Mouse (Mus musculus): ENCODE data around the gene Hsf2bp. TPM values are rescaled to one million over a fixed set of nuclear protein-coding genes. Genes with fewer than 3 reads are reported as not detected.

The Hsf2bp gene
- total RNA-seq, 2 experiments from 2014 or later: not detected

DNA sequence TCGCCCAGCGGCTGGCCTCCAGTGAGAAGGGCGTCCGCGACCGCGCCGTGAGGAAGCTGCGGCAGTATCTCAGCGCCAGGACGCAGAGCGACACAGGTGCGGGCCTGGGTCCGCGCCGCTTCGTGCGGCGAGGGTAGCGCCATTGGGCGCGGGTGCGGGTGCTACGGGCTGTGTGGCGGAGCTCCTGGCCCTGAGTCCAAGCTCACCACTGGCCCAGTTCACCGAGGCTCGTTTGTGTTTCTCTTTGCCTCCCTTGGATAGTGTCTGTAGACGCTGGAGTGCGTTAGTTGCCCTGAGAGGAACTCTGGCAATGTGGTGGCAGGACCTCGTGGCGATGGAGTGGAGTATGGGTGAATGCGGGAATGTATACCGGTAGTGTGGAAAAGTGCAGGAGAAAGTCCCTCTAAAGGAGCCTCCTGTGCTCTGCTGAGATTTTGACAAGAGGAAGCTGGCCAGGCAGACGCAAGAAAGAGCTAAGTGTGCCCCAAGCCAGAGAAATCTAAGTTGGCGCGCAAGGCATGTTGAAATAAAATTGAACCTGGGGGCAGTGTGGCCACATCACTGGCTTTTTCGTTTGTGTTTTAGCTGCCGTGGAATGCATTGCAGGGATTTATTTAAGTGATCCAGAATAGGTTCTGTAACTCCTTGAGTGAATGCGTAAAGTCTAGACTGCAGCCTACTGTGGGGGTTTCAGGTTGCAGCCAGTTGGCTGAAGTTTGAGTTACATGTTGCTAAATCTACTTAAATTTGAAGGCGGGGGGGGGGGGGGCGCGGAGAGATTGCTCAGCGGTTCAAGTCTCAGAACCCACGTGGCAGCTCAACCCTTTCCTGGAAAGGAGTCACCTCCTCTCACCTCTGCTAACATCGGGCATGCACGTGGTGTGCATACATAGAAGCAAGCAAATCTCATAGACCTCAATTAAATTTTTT lies 625 bp upstream of the Hsf2bp start:
- ATAC-seq (replicated peaks; ENCODE audit: low FRiP score, poor library complexity, severe bottlenecking): no peak

DNA sequence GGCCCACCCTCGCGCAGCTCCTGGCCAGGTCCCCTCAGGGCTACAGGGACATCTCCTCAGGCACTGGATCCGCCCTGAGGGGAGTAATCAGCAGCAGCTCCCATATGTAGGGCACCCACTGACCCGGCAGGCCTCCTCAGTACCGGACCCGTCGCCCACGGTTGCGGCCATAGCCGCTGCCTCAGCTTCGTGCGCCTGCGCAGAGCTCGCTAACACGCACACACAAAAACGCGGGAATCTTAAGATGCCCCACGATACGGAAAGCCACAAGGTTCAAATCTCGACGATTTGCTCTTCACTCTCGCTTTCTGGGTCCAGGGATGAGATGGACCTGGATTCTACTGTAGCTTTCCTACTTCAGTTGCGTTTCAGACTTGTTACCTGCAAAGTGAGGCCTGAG lies 1.8 kb downstream of the Hsf2bp start:
- no peak for ATAC-seq (replicated peaks; ENCODE audit: low FRiP score, poor library complexity, severe bottlenecking)

DNA sequence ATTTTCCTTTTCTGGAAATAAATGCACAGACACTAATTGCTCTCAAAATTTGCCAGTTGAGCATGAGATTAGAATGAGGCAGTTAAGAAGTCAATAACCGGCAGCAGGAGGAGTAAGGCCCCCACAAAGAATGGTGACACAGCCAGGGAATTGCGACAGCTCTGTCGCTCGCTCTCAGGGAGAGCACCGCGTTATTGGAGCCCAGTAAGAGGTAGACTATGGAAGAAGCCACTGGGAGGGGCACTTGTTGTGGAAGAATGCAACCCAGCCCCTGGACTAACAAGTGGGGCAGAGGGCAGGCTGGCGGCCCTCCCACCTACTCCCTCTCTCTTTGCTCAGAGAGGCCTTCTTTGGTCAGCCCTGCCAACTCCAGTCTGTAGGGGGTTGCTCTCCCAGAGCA lies 4.5 kb downstream of the Hsf2bp start:
- no peak for ATAC-seq (replicated peaks; ENCODE audit: low FRiP score, poor library complexity, severe bottlenecking)

DNA sequence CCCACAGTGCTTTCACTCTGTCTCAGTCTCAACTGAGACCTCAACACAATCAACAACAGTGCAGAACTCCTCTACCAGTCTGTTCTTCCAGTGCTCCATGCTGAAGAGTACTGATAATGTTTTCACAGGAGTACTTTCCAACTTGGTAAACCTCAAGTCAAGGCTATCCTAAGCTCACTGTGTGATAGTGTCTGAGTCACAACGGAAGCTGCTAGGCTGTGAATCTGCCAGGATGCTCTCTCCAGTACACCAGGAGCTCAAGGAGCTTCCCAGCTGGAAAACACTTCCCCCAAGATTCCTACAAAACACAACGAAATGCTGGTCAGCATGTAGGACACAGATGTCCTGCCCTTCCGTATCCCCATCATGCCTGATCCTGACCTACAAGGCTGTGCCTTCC lies 7.8 kb downstream of the Hsf2bp start:
- no peak for ATAC-seq (replicated peaks; ENCODE audit: low FRiP score, poor library complexity, severe bottlenecking)

DNA sequence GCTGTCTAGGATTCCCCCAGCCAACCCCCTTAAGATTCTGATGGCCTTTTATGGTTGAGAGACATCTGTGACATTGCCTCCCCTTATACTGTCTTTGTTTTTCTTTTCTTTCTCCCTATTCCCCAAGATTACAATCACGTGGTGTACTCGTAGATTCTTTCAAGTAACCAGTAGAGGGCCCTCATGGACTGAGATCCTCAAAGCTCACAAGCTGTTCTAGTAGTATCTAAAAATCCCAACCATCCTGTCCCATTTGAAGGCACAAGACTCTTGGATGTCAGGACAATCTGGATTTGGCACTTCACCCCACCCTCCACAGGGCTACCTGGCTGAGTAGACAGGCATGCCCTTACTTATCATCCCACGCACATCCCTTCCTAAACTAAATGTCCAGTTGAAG lies 8.5 kb downstream of the Hsf2bp start:
- no peak for ATAC-seq (replicated peaks; ENCODE audit: low FRiP score, poor library complexity, severe bottlenecking)

DNA sequence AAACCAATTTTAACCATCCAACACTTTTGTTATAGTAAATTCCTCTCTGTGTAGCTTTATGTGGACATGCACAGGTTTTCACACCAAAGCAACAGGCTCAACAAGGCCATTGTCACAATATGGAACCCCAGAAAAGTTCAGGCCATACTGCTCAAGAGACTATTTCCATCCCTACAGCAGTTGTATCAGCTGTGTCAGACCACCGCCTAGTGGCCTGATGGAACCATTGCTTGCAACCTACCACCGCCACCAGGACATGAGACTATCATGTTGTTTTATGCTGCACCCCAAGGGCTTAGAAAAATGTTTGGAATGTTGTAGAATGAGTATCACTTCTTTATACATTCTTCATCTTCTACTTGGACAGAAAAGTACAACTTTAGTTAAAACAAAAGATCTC lies 10.8 kb downstream of the Hsf2bp start:
- no peak for ATAC-seq (replicated peaks; ENCODE audit: low FRiP score, poor library complexity, severe bottlenecking)

DNA sequence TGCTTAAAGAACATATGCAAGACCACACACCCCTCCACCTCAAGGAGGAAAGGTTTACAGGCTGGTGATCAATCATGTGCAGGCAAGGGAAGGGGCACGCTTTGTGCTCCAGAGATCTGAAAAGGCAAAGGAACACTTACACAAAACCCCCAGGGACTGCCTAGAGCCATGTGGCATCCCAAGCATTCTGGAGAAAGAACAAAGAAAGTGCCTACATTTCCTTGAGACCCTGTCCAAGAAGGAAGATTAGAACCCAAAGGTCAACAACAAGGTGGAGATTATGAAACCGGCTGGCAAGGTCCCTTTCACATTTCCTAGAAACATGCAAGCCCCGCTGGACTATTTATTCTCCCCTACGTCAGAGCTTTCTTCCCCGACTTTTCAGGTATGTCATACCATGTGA lies 11.5 kb downstream of the Hsf2bp start:
- no peak for ATAC-seq (replicated peaks; ENCODE audit: low FRiP score, poor library complexity, severe bottlenecking)

DNA sequence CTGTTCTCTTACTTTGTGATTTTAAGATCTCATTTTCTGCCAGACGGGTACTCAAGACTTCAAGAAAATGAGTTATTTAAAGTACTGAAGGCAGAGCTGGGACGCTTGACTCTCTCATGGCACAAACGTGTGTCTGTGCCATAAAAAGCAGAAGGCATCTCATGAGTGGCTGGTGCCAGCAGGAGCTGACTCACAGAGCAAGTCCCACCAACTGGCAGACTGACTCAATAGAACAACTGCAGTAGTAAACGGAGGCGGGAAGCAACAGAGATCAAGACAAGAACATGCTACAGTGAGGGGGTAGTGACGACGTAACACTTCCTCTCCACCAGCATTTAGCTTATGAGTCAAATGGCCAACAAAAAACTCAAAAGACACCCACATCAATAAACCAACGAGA lies 13.1 kb downstream of the Hsf2bp start:
- ATAC-seq (replicated peaks; ENCODE audit: low FRiP score, poor library complexity, severe bottlenecking): no peak

DNA sequence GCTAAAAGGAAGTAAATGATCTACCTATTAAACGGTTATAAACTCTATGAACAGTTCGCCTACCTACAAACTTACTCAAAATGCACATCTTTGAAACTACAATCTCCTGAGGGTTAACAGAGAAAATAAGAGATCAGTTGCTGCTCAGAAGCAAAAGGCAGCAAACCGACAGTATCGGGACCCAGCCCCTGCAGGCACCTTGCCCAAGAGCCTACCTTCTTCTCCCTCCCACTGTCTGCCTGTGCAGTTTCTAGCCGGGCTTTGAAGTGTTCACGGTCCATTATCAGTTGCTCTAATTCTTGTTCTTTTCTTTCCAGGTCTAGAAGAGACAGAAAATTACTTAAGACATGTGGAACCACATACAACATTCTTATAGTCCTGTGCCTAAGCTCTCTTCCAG lies 13.6 kb downstream of the Hsf2bp start:
- no peak for ATAC-seq (replicated peaks; ENCODE audit: low FRiP score, poor library complexity, severe bottlenecking)

DNA sequence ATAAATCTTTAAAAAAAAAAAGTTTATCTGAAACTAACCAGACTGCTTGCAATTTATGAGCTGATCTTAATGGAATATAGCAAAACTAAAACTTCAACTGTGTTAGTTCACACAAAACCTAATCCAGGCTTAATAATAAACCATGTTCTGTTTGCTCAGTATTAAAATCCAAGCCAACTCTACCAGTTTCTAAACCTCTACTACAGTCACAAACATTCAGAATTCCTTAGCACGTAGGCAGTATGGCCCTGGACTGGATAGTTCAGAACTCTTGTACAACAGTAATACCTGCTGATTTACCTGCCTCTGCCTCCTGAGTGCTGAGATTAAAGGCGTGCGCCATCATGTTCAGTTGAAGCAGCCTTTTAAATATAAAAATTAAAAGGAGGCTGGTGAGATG lies 14.2 kb downstream of the Hsf2bp start:
- ATAC-seq (replicated peaks; ENCODE audit: low FRiP score, poor library complexity, severe bottlenecking): no peak

DNA sequence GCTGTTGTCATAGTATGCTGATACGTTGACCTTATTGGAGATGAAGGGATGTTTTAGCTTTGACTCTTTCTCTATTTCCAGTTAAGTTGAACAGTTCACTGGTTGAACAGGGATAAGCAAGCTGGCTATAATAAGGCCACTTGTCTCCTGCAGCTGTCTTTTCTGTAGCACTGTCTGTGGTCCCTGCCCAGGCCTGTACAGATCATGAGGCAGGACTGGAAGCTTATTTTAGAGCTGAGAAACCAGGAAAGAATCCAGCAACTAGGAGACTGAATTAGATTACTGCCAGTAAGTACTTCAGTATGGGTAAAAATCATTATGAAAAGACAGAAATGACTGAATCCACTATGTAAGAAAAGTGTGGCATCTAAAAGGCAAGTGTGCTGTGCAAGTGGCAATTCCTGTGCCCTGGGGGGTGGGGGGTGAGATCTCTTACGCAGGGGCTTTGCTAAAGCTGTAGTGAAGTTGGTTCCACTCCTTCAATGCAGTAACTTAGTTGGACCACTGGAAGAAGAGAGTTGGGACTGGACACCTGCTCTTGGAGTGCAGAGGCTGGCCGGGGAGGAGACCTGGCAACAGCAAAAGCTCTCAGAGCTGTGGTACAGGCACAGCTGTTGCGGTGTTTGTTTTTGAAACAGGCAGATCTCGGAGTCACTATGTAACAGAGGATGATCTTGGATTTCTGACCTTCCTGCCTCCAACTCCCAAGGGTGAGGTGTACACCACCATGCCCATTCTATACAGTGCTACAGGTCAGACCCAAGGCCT lies 17.8 kb downstream of the Hsf2bp start:
- no peak for ATAC-seq (replicated peaks; ENCODE audit: low FRiP score, poor library complexity, severe bottlenecking)

DNA sequence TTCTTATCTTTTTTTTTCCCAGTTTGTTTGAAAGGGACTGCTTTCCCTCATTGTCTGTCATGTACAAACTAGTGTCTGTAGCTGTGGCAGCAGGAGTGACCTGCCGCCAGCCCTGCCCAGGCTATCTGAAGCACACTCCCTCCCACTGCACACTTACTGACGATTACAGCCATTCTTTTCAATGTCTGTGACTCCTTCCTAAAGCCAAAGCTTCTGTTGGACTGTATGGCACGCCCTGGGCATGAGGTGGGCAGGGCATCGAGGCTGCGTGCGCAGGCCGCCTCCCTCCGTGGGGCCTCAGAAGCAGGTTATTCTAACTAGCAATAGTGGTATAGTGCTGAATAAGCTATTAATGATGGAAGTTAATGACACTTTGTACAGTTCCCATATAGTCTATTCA lies 19.7 kb downstream of the Hsf2bp start:
- no peak for ATAC-seq (replicated peaks; ENCODE audit: low FRiP score, poor library complexity, severe bottlenecking)

DNA sequence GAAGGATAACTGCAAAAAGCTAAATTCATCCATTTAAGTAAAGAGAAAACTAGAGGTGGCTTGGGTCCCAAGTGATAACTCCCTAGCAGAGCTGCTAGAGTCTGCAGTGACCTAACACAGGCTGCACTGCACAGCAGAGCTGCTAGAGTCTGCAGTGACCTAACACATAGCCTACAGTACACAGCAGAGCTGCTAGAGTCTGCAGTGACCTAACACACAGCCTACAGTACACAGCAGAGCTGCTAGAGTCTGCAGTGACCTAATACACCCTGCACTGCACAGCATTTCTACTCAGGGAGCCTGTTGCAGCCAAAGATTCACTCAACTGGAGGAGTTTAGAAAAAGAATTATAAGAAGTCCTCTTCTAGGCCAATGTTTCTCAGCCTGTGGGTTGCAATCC lies 22.5 kb downstream of the Hsf2bp start:
- ATAC-seq (replicated peaks; ENCODE audit: low FRiP score, poor library complexity, severe bottlenecking): no peak

DNA sequence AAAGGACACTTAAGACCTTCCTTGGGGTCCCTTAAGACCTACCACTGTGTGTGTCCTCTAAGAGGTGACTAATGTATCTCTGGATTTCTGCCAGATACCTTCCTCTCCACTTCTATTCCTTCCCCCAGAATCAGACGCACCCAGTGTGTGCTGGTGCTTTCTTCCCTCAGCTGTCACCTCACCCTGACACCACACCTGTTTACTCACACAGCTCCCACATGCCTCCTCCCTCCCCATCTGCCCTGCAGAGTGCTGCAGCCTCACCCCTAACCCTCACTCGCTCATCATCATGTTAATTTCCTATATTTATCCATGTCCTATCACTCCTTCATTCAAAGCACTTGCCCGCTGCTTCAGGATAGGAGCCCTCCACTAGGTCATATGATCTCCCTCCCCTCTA lies 23.9 kb downstream of the Hsf2bp start:
- ATAC-seq (replicated peaks; ENCODE audit: low FRiP score, poor library complexity, severe bottlenecking): no peak

DNA sequence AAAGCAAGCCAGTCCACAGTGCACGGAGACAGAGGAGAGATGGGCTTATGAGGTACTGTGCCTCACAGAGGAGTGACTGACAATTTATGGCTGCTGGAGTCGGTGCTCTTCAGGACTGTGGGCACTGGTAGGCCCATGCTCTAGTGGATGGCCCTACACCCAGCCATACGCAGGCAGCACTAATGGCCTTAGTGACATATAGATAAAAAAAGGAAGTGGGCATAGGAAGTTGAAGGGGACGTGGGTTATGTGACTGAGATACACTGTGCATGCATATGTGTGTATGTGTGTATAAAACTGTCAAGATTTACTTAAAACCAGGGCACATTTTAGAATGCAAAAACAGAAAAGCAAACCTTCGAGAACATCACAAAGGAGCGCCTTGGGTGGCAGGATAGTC lies 24.5 kb downstream of the Hsf2bp start:
- no peak for ATAC-seq (replicated peaks; ENCODE audit: low FRiP score, poor library complexity, severe bottlenecking)

DNA sequence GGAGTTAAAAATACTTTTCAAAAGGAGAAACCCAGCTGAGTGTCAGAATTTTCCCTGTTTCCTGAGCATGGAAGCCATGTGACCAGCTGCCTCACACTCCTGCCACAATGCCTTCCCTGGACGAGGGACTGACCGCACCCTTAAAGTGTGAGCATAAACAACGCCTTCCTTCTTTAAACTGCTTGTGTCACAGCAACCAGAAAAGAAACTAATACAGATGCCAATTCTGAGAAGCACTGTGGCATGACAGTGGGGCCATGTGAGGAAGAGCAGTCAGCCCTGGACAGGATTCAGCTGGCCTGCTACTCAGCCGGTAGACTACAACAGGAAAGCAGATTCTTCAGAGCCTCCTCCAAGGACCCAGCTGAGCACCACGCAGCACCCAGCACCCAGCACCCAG lies 29.3 kb downstream of the Hsf2bp start:
- ATAC-seq (replicated peaks; ENCODE audit: low FRiP score, poor library complexity, severe bottlenecking): no peak

DNA sequence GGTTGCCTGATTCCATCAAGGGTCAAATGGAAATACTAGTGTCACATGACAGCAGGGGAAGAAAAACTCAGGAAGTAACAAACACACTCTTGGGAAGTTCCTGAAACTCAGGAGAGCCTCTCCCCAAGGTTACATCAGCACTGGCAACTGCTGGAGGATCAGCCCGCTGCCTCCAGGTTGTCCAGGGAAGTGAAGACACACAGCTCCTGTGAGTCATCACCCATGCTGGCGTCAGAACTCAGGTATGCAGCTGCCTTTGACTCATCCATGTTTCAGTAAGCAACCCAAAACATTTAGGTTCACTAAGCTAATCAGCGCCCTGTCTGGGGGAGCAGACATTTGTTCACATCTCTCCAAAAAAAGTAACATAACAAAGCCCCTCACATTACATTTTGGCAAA lies 32.9 kb downstream of the Hsf2bp start:
- ATAC-seq (replicated peaks; ENCODE audit: low FRiP score, poor library complexity, severe bottlenecking): no peak

DNA sequence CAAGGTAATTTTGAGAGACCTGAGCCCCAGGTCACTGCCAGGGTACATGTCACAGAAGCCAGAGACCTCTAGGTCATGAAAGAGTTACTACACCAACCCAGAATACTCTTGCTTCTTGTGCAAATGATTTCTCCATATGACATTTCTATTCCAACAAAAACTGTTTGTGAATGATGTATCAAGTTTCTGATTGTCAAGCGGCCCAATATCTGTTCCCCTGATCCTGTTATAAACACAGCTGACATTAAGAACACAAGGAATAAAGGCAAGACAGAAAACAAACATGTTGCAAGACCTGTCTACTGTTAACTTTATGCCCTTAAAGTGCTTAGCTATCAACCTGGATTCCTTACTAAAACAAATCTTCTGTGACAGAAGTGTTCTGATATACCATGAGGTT lies 37.8 kb downstream of the Hsf2bp start:
- no peak for ATAC-seq (replicated peaks; ENCODE audit: low FRiP score, poor library complexity, severe bottlenecking)

DNA sequence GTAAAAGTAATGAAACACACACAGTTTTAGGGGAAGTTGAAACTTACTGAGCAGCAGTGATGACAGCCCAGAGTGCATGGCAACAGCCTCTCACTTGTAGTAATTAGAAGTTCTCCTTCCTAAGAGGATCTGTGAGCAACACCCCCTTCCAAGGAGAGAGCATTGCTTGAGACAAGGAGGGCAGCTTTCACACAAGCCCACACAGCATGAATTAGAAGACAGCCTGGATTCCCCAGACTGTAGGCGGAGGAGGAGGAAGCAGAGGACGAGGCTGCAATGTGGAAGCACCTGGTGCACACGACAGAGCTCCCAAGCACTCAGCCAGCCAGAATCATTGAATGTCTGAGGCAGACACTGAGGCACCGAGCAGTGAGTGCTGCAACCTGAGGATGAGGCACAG lies 39.8 kb downstream of the Hsf2bp start:
- ATAC-seq (replicated peaks; ENCODE audit: low FRiP score, poor library complexity, severe bottlenecking): no peak

DNA sequence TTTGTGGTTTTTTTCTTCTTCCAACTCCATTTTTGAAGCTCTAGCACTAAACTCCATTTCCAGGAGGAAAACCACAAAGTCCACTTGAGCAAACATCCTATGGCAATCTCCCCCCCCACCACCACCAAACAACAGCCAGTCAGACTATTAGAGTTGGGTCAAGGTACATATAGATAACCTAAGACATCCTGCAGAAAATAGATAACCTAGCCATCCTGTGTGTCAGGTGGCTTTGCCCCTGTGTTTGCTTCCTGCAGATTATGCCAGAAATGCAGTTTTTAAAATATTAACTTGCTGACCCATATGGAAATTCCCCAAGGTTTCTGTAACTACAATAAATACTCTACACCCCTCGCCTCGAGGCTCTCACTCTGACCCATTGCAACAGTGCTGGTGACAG lies 40.4 kb downstream of the Hsf2bp start:
- no peak for ATAC-seq (replicated peaks; ENCODE audit: low FRiP score, poor library complexity, severe bottlenecking)

DNA sequence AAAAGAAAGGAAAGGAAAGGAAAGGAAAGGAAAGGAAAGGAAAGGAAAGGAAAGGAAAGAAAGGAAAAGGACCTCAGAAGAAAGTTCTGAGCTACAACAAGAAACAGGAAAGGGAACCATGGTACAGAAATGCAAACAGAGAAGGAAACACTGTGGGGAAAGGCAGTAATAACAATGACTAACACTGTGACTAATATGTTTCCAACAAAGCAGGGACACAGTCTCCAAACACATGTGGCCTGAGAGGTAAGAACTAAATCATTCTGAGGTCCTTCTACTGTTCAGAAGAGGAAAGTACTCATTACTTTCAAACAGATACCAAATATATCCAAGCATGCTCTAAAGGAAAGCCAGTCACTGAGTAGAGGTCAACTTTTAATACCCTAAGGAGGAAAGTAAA lies 42.0 kb downstream of the Hsf2bp start:
- no peak for ATAC-seq (replicated peaks; ENCODE audit: low FRiP score, poor library complexity, severe bottlenecking)
